Mouse (Mus musculus): ENCODE data around the gene Plcl2. TPM values are rescaled to one million over a fixed set of nuclear protein-coding genes. Genes with fewer than 3 reads are reported as not detected.

Plcl2 gene
- polyA plus RNA-seq, 1 experiment, result 11.4 TPM

DNA sequence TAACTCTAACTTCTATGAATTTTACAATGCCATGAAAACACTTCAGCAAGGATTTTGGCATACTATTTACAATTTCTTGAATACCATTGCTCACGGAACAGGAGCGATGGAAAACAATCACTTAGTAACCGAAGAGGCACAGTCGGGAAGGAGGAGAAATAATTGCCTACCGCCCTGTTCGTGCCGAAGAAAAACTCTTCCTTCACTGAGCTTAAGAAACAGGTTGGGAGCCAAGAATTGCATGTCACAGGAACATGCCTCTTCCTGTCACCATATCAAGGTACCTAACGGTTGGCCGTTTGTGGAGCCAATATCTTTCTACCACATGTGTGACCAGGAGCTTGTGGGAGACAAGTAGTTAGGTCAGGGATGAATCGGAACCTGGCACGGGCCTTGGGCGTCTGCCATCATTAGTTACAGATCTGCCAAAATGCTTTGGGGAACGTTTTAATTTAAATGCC lies 2.3 kb upstream of the Plcl2 start:
- TF ChIP-seq CTCF (IDR thresholded peaks at IDR 0.05; ENCODE audit: borderline replicate concordance, control insufficient read depth, extremely low read depth, insufficient read depth, low read length, poor library complexity) (no peak), POLR2A (IDR thresholded peaks at IDR 0.05; ENCODE audit: control insufficient read depth, extremely low read depth, insufficient read depth, low read length, poor library complexity) (no peak)
- DNase-seq, result no peak

DNA sequence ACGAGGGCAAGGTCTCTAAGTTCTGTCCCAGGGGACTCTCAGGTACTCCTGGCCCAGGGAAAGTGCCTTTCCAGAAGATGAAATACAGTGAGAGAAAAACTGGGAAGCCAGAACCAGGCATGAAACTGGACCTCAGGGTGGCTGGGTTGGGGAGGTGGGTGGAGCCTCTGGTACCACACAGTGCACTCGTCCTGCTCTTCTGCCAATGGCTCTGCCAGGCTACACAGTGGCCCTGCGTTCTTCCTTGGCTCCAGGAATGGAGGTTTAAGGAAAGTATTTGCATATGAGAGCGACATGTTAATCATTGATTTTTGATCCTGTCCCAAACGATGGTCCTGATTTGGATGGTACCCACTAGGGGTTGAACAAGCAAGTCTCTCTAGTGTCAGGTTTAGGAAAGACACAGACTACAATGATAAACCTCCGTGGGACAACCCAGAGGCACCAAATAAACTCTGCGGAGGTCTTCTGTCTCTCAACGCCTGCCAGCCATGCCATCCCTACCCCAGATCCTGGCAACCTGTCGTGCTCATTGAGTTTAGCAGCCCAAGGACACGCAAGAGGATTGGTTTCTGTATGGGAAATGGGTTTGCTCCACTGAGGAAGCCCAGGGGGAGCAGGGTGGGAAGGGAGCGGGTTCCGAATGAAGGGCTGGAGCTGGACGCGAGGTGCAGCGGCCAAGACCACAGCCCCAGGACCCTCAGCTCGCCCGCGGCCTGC lies 988 bp upstream of the Plcl2 start:
- H3K36me3 ChIP-seq (ENCODE audit: control insufficient read depth, insufficient read depth, low read length), result no peaks in the 10 kb centered on the region
- 38% methylated on average over 18 of the region's 18 CpGs for WGBS
- no peaks in the 10 kb centered on the region for H3K27me3 ChIP-seq (ENCODE audit: control insufficient read depth, insufficient read depth, low read length)
- H3K4me1 ChIP-seq (replicated peaks; ENCODE audit: control insufficient read depth, insufficient read depth, low read length), result peaks cover 7% of the 10 kb centered on the region
- H3K27ac ChIP-seq (ENCODE audit: control insufficient read depth, insufficient read depth, low read length), result no peak overlapping the region
- peak overlapping the region; percentile 75 for H3K4me3 ChIP-seq (ENCODE audit: control insufficient read depth, insufficient read depth, low read length)
- no peak for DNase-seq
- TF ChIP-seq CTCF (IDR thresholded peaks at IDR 0.05; ENCODE audit: borderline replicate concordance, control insufficient read depth, extremely low read depth, insufficient read depth, low read length, poor library complexity) (no peak), POLR2A (IDR thresholded peaks at IDR 0.05; ENCODE audit: control insufficient read depth, extremely low read depth, insufficient read depth, low read length, poor library complexity) (no peak)

More for the DNA sequence above, 2.3 kb upstream of the Plcl2 start:
- no peak overlapping the region for H3K4me3 ChIP-seq (ENCODE audit: control insufficient read depth, insufficient read depth, low read length)
- peaks cover 4% of the 10 kb centered on the region for H3K4me1 ChIP-seq (replicated peaks; ENCODE audit: control insufficient read depth, insufficient read depth, low read length)
- no peaks in the 10 kb centered on the region for H3K36me3 ChIP-seq (ENCODE audit: control insufficient read depth, insufficient read depth, low read length)
- no peaks in the 10 kb centered on the region for H3K27me3 ChIP-seq (ENCODE audit: control insufficient read depth, insufficient read depth, low read length)
- WGBS, result 75% methylated on average over 13 of the region's 13 CpGs
- H3K27ac ChIP-seq (ENCODE audit: control insufficient read depth, insufficient read depth, low read length), result no peak overlapping the region

DNA sequence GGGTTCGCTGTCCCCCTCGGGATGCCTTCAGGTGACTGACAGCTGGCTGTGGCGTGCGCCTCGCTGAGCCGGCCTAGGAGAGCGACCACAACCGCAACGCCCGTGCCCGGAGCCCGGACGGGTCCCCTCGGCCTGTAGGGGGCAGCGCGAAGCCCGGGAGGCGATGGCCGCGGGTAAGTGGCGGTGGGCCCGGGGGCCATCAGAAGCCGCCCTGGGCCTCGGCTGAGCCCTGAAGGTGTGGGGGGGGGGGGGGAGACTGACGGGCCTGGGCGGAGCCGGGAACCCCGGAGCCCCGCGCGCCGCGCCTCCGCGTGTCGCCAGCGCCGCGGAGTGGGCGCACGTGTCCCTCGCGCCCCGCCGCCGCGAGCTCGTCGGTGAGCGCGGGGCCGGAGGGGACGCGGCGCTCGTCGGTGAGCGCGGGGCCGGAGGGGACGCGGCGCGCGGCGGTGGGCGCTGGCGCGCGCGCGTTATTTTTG lies 390 bp upstream of the Plcl2 start:
- peak overlapping the region; percentile 75 for H3K4me3 ChIP-seq (ENCODE audit: control insufficient read depth, insufficient read depth, low read length)
- TF ChIP-seq CTCF (IDR thresholded peaks at IDR 0.05; ENCODE audit: borderline replicate concordance, control insufficient read depth, extremely low read depth, insufficient read depth, low read length, poor library complexity) (peak; percentile 73), POLR2A (IDR thresholded peaks at IDR 0.05; ENCODE audit: control insufficient read depth, extremely low read depth, insufficient read depth, low read length, poor library complexity) (no peak)
- DNase-seq, result peak; percentile 70
- H3K27ac ChIP-seq (ENCODE audit: control insufficient read depth, insufficient read depth, low read length), result peak overlapping the region; percentile 32; the same call in 1 of the 2 replicates
- H3K4me1 ChIP-seq (replicated peaks; ENCODE audit: control insufficient read depth, insufficient read depth, low read length), result peaks cover 7% of the 10 kb centered on the region
- H3K27me3 ChIP-seq (ENCODE audit: control insufficient read depth, insufficient read depth, low read length), result no peaks in the 10 kb centered on the region
- WGBS, result under 1% methylated on average over 68 of the region's 72 CpGs
- no peaks in the 10 kb centered on the region for H3K36me3 ChIP-seq (ENCODE audit: control insufficient read depth, insufficient read depth, low read length)

DNA sequence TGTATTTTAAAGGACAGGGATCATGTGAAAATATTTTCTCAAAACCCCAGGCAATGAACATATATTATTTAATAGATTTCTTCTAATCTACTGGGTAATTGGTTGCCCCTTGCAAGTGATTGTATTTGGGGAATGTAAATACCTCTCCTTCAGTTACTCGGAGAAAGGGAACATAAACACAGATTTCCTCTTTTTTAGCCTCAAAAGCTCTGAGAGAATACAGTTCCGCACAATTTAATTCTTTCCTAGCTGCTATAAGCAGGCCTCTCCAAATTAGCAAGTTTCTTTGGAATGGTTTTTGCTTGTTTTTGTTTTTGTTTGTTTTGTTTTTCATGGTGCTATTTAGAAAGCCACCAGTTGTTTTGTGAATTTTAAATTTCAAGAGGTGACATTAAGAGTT lies 1.1 kb downstream of the Plcl2 start:
- 50% methylated on average over 2 of the region's 2 CpGs for WGBS
- Histone ChIP-seq H3K4me3 (ENCODE audit: control insufficient read depth, insufficient read depth, low read length) (no peak overlapping the region), H3K27ac (ENCODE audit: control insufficient read depth, insufficient read depth, low read length) (no peak overlapping the region), H3K4me1 (replicated peaks; ENCODE audit: control insufficient read depth, insufficient read depth, low read length) (peaks cover 7% of the 10 kb centered on the region), H3K27me3 (ENCODE audit: control insufficient read depth, insufficient read depth, low read length) (no peaks in the 10 kb centered on the region), H3K36me3 (ENCODE audit: control insufficient read depth, insufficient read depth, low read length) (no peaks in the 10 kb centered on the region)
- no peak for DNase-seq
- no peak for TF ChIP-seq CTCF (IDR thresholded peaks at IDR 0.05; ENCODE audit: borderline replicate concordance, control insufficient read depth, extremely low read depth, insufficient read depth, low read length, poor library complexity)

- Histone ChIP-seq H3K36me3 (ENCODE audit: control insufficient read depth, insufficient read depth, low read length) (no peaks in the 10 kb centered on the region), H3K27me3 (ENCODE audit: control insufficient read depth, insufficient read depth, low read length) (no peaks in the 10 kb centered on the region), H3K27ac (ENCODE audit: control insufficient read depth, insufficient read depth, low read length) (no peak overlapping the region), H3K4me3 (ENCODE audit: control insufficient read depth, insufficient read depth, low read length) (no peak overlapping the region), H3K4me1 (replicated peaks; ENCODE audit: control insufficient read depth, insufficient read depth, low read length) (peaks cover 7% of the 10 kb centered on the region)
- 49% methylated on average over 1 of the region's 1 CpGs for WGBS
- no peak for DNase-seq
- TF ChIP-seq POLR2A (IDR thresholded peaks at IDR 0.05; ENCODE audit: control insufficient read depth, extremely low read depth, insufficient read depth, low read length, poor library complexity) (no peak), CTCF (IDR thresholded peaks at IDR 0.05; ENCODE audit: borderline replicate concordance, control insufficient read depth, extremely low read depth, insufficient read depth, low read length, poor library complexity) (no peak)
Observed at GRCm38 (mm10) chr17:50510741-50511140, 1.5 kb downstream of the Plcl2 start.

GRCm38 (mm10) chr17:50512222-50512621 lies 3.0 kb downstream of the Plcl2 start:
- H3K36me3 ChIP-seq (ENCODE audit: control insufficient read depth, insufficient read depth, low read length), result no peaks in the 10 kb centered on the region
- DNase-seq, result no peak
- no peak overlapping the region for H3K27ac ChIP-seq (ENCODE audit: control insufficient read depth, insufficient read depth, low read length)
- TF ChIP-seq POLR2A (IDR thresholded peaks at IDR 0.05; ENCODE audit: control insufficient read depth, extremely low read depth, insufficient read depth, low read length, poor library complexity) (no peak), CTCF (IDR thresholded peaks at IDR 0.05; ENCODE audit: borderline replicate concordance, control insufficient read depth, extremely low read depth, insufficient read depth, low read length, poor library complexity) (no peak)
- H3K27me3 ChIP-seq (ENCODE audit: control insufficient read depth, insufficient read depth, low read length), result no peaks in the 10 kb centered on the region
- peaks cover 7% of the 10 kb centered on the region for H3K4me1 ChIP-seq (replicated peaks; ENCODE audit: control insufficient read depth, insufficient read depth, low read length)
- H3K4me3 ChIP-seq (ENCODE audit: control insufficient read depth, insufficient read depth, low read length), result no peak overlapping the region
- WGBS, result 91% methylated on average over 5 of the region's 5 CpGs
